Mouse (Mus musculus) telencephalon, adult 2 months (tissue): ENCODE measurements around the gene Isoc2a.
"Not testable (repeated sequence)": the region's sequence is repeated elsewhere in the genome, so short reads cannot be mapped to it uniquely, and the experiment has no call there.

ENCODE experiments used
- DNase-seq: peaks from one replicate; pipeline ENCODE4 v3.0.0-alpha.2; 2011; ENCODE audit warnings: low read depth, low spot score

The Isoc2a gene

DNA sequence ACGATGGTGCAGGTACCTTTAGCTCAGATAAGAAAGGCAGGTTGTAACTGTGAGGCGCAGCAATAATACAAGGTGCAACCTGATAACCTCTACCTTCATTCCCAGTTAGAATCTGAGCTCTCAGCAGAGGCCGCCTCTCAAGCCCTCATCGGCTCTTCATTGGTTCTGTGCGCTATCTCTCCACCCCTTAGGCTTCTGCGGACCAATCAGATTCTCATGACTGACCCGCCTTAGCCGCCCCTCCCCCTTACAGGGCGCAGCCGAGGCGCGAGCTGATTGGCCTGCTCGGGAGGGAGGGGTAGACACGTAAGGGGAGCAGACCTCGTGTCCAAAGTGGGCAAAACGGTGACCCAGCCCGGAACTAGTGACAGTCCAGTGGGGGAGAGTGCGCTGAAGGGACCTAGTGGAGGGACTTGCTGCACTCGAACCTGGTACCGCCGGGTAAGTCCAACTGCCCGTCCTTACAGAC lies at the start of gene Isoc2a:
Isoc2a (plus strand) TSS at position 401 of the 469 bp plus-strand sequence.
- peak; percentile 90 for DNase-seq

DNA sequence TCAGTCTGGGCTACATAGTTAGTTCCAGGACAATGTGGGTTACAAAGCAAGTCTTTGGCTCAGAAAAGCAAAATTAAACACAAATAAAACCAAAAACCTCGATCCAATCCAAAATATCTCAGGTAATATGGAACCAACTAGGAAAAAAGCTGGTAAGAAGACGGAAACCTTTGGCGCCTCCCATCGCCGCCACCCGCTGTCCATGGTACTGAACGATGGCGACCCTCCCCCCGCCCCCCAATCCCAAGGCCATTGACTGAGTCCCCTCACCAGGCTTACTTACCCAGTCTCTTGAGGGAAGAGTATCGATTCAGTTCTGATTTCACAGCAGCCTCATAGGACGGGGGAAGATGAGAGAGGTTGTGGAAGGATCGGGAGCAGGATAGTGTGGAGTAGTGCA lies 46.5 kb upstream of the Isoc2a start:
- DNase-seq, result no peak

DNA sequence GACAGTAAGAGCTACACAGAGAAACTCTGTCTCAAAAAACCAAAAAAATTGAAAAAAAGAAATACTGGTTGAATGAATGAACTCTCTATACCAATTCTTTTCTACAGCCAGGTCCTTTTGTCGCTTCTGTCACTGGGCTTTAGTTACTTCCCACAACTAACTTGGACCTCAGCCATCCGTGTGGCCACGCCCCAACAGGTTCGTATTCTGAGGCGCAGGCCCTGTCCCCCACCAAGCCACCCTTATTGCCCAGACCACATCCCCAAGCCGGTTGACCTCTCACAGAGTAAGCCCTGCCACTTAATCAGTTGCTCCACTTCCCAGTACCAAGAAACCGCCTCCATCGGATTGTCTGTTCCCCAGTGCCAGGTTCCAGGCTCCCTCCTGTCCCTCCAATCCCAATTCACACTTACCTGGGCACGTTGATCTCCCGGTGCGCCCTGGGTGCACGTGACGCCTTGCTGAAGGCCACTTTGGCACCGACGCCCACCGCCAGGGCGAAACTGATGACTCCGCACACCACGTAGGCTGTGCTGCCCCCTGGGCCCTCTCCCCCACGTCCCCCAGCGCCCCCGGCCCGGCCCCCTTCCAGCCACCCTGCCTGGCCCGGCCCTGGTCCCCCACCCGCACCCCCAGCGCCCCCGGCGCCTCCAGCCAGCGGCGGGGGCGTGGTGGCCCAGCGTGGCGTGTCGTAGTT lies 41.2 kb upstream of the Isoc2a start:
- no peak for DNase-seq

DNA sequence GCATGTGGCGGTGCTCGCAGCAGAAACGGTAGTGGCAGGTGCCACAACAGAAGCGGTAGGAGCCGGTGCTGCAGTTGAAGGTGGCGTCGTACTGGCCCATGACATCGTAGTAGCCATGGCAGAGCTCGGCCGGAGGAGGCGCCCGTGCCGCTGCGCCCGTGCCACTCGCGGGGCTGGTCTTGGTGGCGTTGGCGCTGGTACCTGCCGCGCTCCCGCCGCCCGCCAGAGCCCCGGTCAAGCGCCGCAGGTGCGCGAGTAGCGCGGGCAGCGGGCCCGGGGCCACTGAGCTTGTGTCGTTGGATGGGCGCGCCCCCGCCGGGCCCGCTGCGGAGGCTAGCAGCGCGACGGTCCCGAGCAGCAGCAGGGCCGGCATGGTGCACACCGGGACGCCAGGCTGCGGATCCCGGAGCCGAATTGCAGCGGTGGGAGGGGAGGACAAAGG lies 40.6 kb upstream of the Isoc2a start:
- no peak for DNase-seq

DNA sequence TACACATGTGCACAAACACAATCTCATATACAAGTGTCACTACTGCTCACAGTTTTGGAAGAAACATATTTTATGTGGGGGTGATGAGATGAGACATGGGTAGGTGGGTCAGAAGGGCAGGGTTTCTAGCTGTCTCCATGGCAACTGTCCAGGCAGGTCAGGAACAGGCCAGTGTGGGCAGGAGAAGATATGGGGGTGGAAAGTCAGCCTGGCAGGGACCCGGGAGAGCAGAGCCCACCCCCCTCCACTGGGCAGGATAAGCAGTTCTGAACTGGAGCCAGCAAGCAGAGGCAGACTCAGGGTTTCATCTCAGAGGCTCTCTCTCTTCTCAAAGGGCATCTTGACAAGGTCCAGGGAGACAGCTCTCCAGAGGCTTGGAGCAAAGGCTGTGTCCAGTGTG lies 39.3 kb upstream of the Isoc2a start:
- DNase-seq, result no peak

DNA sequence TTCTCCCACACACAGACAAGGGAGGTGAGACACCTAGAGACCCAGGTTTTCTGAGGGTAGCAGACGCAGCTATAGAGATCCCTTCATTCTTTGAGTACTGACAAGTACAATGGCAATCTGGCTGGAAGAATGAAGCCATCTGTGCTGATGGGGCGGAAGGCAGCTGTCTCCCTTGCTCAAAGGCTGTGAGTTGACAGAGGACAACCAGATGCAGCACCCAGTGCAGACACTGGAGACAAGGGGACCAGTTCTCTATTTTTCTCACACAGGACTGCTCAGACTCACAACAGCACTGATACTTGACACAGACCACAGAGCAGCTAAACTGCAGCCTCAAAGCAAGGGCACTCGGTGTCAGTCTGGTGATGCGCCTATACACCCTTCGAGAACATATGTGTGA lies 34.9 kb upstream of the Isoc2a start:
- DNase-seq, result peak; percentile 44

DNA sequence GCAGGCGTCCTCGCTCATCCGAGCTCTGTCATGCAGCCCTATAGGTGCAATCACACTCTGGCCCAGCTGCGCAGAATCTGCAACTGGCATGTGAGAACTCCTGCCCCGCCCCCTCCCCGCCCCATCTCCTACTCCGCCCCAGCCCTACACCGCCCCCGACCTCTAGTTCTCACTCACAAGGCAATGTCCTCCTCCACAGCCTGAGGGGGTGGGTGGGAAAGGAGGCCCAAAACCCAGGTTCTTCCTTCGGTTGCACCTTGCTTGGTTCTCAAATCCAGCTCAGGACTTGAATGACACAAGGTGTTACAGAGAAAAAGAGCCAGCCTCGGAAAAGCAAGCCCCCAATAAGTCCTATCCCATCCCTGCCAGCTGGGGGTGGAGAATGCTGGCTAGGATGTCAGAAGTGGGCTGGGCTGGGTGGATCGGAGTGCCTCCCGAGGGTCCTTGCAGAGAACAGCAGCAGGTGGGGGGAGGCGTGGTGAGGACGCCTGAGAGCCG lies 34.3 kb upstream of the Isoc2a start:
- DNase-seq, result peak; percentile 50

DNA sequence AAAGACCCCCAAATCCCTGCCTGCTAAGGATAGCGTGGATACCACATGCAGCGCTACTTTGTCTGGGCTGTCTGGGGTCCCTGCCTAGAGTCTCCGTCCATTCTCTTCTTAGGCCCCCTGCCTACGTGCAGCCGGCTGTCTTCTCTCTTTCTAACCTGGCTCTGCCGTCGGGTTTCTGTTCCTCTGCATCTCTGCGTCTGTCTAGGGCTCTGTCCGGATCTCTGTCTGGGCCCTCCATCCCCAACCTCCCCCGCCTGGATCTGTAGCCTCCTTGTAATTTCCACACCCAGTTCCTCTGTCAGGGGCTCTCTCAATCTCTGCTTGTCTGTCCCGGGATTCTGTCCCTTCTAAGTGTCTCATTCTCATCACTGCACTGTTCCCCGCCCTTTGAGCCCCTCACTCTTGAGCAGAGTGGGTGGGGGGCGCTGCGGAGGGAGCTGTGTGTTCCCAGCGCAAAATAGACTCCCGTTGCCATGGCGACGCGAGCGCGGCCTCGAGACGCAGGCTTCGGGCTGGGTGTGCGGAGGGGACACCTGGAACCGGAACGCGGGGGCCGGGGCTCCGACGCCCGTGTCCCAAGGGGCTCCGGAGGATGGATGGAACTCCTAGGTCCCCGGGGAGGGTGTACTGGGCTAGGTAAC lies 33.2 kb upstream of the Isoc2a start:
- DNase-seq, result peak; percentile 67

DNA sequence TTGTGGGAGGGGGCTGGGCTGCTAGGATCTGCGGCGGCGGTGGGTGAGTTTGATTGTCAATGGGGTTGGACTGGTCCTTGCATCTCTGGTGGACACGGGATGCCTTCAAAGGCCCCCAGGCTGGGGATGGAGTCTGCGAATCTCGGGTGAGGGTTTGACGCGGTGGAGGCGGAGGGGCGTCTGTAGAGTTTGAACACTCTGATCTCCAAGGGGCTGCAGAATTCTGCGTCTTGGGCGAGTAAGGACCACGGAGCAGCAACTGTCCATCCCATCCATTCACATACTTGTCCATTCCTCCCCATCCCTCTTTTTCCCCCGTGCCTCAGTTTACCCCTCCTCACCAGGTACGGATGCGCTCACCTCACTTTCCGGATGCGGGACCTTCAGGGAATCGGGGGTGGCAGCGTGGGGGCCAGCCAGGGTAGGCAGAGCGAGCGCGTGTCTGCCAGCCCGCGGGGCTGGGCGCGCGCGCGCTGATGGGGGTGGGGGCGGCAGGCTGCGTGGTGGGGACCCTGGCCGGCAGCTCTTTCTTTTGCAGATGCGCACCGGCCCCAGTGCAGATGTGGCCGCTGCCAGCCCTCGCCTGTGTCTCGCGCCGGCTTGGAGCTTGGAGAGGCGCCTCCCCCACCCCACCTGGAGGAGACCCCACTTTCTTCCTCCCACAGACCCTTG lies 32.6 kb upstream of the Isoc2a start, which contains the start of gene Shisa7:
Shisa7 (minus strand) TSS at position 452 of the 672 bp plus-strand sequence.
- DNase-seq, result no peak

DNA sequence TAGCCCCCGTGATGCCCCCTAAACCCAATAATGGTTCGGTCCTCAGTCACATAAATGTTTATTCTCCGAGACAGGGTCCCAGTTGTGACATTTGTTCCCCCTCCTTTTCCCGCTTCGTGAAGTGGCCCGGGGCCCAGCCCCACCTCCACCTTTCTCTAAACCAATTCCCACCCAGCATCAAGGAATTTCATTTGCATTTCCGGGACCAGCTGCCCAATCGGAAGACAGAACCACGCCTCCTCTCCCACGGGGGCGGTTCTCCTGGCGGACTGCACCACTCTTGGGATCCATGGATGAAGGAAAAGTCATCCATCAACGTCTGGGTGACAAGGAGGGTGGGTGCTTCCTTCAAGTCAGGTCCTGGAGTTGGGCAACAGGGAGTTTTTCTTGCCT lies 32.0 kb upstream of the Isoc2a start:
- DNase-seq, result peak; percentile 93

DNA sequence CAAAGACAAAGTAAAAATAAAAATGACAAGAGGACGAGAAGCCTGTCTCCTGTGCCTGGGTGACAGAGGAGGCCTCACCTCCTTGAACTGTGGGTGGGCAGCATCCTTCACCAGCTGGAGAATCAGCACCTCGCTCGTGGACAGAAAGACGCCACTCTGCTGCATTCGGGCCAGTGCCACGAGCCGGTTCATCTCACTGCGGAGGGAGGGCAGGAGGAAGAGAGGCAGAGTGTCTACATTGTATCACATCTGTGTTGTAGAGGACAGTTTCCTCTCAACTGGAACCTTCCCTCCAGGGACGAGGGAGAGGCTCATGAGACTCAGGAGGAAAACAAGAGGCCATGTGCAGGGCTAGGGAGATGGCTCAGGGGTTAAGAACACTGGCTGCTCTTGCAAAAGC lies 27.6 kb upstream of the Isoc2a start:
- DNase-seq, result no peak

DNA sequence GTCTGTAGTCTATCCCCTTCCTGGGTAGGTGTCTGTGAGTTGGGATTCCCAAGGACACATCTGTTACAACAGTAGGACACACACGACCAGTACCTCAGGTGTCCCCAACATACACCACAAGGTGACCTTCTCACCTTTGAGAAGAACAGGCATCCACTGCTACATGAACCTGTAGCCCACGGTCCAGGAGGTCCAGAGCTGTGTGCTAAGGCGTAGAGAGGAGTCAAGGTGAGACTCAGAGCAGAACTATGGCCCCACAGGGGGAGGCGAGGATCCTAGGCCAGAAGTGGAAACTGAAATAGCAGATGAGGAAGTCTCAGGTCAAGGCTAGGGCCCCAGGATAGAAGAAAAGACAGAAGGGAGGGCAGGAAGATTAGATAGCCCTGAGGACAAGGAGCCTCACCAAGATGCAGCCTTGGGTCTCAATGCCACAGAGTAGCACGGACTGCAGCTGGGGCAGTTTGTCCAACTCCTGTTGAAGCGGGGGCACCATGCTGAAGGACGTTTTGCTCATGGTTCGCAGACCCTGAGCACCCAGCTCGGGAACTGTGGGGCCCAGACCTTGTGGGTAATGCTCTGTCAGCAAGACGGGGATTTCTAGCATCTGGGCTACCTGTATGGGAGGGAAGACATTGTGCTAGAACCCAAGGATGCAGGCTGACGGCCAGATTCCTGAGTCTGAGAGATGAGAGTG lies 26.2 kb upstream of the Isoc2a start:
- no peak for DNase-seq

DNA sequence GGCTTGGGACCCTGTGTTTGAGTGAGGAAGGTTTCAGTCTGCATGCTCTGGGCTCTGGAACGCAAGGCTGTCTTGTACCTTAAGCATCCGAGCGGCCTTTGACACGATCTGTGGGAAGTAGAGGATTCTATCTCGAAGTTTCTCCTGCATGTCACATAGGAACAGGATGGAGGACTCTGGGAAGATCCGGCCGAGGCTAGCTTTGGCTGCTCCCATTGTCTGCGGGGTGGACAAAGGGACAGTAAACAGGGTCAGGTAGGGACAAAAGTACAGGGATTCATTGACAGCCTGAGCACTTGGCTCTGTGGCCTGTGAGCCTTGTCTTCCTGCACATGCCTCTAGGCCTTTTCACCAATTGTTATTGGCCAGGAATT lies 25.7 kb upstream of the Isoc2a start:
- DNase-seq, result no peak

DNA sequence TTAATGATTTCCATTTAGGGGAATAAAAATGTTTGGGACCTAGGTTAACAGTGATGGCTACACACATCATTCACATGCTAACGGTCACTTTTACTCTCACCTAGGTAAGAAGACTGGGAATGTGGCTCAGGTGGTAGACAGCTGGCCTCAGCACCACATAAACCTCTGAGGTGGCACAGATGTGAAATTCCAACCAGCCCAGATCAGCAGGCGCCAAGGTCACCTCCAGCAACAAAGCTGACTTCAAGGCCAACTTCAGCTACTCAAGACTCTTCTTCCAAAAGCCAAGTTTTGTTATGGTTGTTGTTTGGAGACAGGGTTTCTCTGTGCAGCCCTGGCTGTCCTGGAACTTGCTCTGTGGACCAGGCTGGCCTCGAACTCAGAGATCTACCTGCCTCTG lies 23.3 kb upstream of the Isoc2a start:
- no peak for DNase-seq

DNA sequence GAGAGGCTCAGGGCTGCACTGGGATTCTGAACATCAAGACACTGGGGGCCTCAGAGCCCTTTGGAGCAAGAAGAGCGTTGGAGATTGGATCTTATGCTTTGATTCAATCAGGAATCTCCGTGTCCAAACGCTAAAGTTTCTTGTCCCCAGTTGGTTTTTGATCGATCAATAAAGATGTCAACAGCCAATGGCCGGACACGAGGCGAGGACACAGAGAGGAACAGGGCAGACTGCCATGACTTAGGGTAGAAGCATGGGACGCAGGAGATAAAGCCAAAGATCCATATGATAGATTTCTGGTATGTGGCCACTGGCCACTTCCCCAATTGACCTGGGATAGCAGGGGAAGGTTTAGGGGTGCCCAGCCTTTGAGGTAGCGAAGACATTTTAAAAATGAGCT lies 20.4 kb upstream of the Isoc2a start:
- DNase-seq, result no peak

DNA sequence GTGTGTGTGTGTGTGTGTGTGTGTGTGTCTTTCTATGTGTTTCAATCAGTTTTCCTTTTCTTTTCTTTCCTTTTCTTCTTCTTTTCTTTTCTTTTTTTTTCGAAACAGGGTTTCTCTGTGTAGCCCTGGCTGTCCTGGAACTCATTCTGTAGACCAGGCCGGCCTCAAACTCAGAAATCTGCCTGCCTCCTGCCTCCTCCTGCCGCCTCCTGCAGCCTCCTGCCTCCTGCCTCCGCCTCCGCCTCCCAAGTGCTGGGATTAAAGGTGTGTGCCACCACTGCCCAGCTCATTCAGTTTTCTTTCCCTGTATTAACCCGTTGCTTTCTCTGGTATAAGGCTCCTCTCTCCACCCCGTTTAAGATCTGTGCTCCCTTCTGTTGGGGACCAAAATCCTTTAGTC lies 19.6 kb upstream of the Isoc2a start:
- DNase-seq, result no peak

DNA sequence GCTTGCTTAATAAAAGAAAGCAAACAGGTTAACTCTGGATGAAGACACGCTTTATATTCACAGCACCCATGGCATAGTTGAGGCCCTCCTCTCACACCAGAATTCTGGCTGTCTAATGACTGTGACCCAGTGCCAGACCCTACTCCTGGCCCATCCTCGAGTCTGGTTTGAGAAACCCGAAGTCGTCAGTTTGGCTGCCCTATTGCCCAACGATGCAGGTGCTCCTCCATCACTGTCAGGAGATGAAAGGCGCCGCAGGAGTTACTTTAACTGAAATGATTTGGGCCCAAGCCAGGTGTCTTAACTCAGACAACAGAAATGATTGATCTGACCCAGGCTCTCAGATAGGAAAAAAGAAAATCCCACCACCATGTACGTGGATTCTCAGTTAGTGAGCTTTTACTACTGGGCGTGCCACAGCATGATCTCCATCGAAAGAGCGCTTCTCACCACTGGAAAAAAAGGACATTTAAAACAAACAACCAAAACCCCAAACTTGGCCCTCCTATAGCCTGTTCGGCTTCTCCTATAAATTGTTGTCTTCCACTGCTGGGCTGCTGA lies 17.5 kb upstream of the Isoc2a start:
- no peak for DNase-seq

DNA sequence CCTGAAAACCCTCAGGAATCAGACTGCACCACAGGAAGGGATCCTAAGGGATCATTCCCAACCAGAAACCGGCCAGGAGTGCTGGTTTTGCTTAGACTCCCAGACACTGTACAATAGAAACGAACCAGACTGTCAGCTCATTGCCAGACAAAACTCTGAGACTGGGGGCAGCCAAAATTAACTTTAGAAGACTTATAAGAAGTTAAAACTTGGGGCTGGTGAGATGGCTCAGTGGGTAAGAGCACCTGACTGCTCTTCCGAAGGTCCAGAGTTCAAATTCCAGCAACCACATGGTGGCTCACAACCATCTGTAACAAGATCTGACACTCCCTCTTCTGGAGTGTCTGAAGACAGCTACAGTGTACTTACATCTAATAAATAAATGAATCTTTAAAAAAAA lies 16.0 kb upstream of the Isoc2a start:
- DNase-seq, result not testable (repeated sequence)

DNA sequence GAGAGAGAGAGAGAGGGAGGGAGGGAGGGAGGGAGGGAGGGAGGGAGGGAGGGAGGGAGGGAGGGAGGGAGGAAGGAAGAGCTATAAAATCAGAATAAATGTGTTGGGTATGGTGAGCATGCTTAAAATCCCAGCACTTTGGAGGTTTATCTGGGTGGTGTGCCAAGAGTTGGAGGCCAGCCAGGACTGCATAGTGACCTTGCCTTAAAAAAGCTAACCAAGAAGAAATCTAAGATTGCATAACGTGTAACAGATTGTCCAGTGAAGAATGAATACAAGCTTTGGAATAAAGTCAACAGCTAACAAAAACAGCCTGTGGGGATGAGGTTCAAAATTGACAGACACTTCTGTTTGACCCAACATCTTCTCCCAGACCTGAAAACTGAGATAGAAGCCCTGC lies 13.9 kb upstream of the Isoc2a start:
- DNase-seq, result no peak

DNA sequence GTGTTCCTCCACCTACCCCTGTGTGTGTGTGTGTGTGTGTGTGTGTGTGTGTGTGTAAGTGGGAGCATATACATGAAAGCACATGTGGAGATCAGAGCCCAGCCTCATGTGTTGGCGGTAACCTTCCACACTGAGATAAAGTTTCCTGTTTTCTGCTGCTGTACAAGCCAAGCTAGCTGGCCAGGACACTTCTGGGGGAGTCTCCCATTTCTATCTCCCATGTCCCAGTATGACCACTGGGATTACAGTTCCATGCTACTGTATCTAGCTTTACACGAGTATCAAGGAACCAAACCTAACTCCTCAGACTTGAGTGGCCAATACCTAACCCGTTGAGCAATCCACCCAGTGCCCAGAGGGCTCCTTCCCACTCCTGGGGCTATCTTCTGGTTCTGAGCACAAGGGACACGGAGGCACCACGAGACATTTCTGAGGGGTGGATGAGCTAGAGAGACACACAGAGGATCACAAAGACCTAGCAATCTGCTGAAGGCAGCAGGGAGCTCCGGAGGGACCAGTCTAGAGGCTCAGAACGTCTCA lies 13.3 kb upstream of the Isoc2a start:
- DNase-seq, result no peak

DNA sequence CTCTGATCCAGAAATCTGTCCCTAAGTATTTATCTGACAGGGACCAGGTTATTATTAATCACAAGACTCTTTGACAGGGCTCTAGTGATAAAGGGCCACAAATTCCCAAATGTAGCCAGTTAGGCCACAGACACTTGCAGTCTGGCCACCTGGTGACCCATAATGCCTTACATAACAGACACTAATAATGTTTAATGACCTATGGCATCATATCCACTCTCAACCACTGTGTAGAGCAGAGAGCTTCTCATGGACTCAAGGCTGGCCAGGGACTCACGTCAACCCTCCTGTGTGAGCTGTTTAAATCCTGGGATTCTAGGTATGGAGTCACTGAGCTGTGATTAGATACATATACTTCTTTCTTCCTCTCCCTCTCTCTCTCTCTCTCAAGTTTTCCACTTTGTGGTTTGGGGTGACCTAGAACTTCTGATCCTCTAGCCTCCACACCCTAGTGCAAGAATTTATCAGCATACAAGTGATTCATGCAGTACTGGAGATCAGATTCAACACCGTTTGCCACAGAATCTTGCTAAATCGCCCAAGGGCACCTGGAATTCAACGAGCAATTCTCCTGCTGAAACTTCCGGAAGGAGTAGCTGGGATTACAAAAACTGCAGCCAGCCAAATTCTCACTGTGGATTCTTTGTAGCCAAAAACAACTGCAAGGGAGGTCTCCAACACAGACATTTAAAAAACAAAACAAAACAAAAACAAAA lies 12.7 kb upstream of the Isoc2a start:
- no peak for DNase-seq
